Mouse (Mus musculus) stomach, embryonic 14.5 days (tissue): ENCODE data around the gene Tmsb15b1. TPM values are rescaled to one million over a fixed set of nuclear protein-coding genes. Genes with fewer than 3 reads are reported as not detected.

ENCODE experiments used
- ATAC-seq: fragments of 200-750 bp; cut with Nextera tagmentation; 2 replicates; pipeline ENCODE4 v1.8.0; 2017; ENCODE audit warnings: low read depth, moderate TSS enrichment; ENCODE audit not compliant: insufficient number of reproducible peaks, insufficient read depth, low FRiP score
- H3K27ac ChIP-seq: fragments of 300-500 bp; sonication (generic); 2 replicates; pipeline ENCODE4 v1.5.1; 2014; ENCODE audit warnings: mild to moderate bottlenecking, low read length, moderate library complexity, mixed read lengths
- H3K27me3 ChIP-seq: fragments of 300-500 bp; sonication (generic); 2 replicates; pipeline ENCODE4 v1.6.1; 2014; ENCODE audit warnings: low read length, control low read depth, mixed read lengths; ENCODE audit not compliant: control insufficient read depth, insufficient read depth
- H3K36me3 ChIP-seq: fragments of 300-500 bp; sonication (generic); 2 replicates; pipeline ENCODE4 v1.6.1; 2014; ENCODE audit warnings: mild to moderate bottlenecking, control low read depth, low read length, moderate library complexity, mixed read lengths; ENCODE audit not compliant: control insufficient read depth, insufficient read depth
- H3K4me1 ChIP-seq: fragments of 300-500 bp; sonication (generic); 2 replicates; pipeline ENCODE4 v1.6.1; 2014; ENCODE audit warnings: low read length, control low read depth, mixed read lengths; ENCODE audit not compliant: control insufficient read depth, insufficient read depth
- H3K4me2 ChIP-seq: fragments of 300-500 bp; sonication (generic); replicated peaks from 2 replicates; pipeline ENCODE4 v1.6.1; 2014; ENCODE audit warnings: low read depth, low read length, control low read depth
- H3K4me3 ChIP-seq: fragments of 300-500 bp; sonication (generic); 2 replicates; pipeline ENCODE4 v1.5.1; 2014; ENCODE audit warnings: low read depth, low read length, control low read depth
- H3K9ac ChIP-seq: fragments of 300-500 bp; sonication (generic); replicated peaks from 2 replicates; pipeline ENCODE4 v1.6.1; 2014; ENCODE audit warnings: low read depth, mild to moderate bottlenecking, control low read depth, low read length, moderate library complexity, mixed read lengths
- H3K9me3 ChIP-seq: fragments of 300-500 bp; sonication (generic); 2 replicates; pipeline ENCODE4 v1.6.1; 2016; ENCODE audit warnings: low read depth, low read length, control low read depth; ENCODE audit not compliant: control insufficient read depth
- polyA plus RNA-seq: library from polyadenylated mRNA; unstranded; fragments of >200 nt; fragmentation: Nextera tagmentation; extraction: Ambion mirVana; gene quantifications from 2 replicates; pipeline ENCODE4 v1.2.1, GENCODE M21; 2014

Tmsb15b1 gene
- polyA plus RNA-seq, 1 experiment from 2014 or later, result 35.1 TPM

- no peak overlapping the region for H3K27ac ChIP-seq
- H3K9me3 ChIP-seq, result no peaks in the 10 kb centered on the region
- H3K27me3 ChIP-seq, result no peaks in the 10 kb centered on the region
- no peaks in the 10 kb centered on the region for H3K4me1 ChIP-seq
- no peak for ATAC-seq
- H3K4me3 ChIP-seq, result no peak overlapping the region
- no peak overlapping the region for H3K9ac ChIP-seq
- no peak overlapping the region for H3K4me2 ChIP-seq
- H3K36me3 ChIP-seq, result no peaks in the 10 kb centered on the region
These were observed 50.8 kb downstream of the Tmsb15b1 start for GRCm38 (mm10) chrX:136925863-136926262.

Other genes starting within 250 kb of the Tmsb15b1 start
- gene Morf4l2, start 233.2 kb downstream of the Tmsb15b1 start, polyA plus RNA-seq, result 523 and 569 TPM in 2 replicates
- 0.14 TPM in 1 of 2 replicates, not detected in the other for gene Glra4, start 196.7 kb downstream of the Tmsb15b1 start, polyA plus RNA-seq
- 5.5 and 6.5 TPM in 2 replicates for gene Plp1, start 154.2 kb downstream of the Tmsb15b1 start, polyA plus RNA-seq
- gene Rab9b, start 108.1 kb downstream of the Tmsb15b1 start, polyA plus RNA-seq, result 0.88 and 0.97 TPM in 2 replicates
- not detected in 2 replicates for gene H2bfm, start 49.5 kb downstream of the Tmsb15b1 start, polyA plus RNA-seq
- gene Tmsb15b2, start 1.4 kb downstream of the Tmsb15b1 start, polyA plus RNA-seq, result 46.0 and 50.6 TPM in 2 replicates
- 4.2 and 5.8 TPM in 2 replicates for gene Tmsb15l, start within 50 bp of the Tmsb15b1 start, polyA plus RNA-seq
- 19.2 and 21.4 TPM in 2 replicates for gene Zcchc18, start 16.3 kb upstream of the Tmsb15b1 start, polyA plus RNA-seq
- gene Slc25a53, start 61.4 kb upstream of the Tmsb15b1 start, polyA plus RNA-seq, result 10.6 and 14.4 TPM in 2 replicates
- gene Fam199x, start 72.7 kb upstream of the Tmsb15b1 start, polyA plus RNA-seq, result 9.9 and 10.6 TPM in 2 replicates
- not detected in 2 replicates for gene Esx1, start 145.2 kb upstream of the Tmsb15b1 start, polyA plus RNA-seq